Mouse (Mus musculus): ENCODE data around the gene Bckdk. TPM values are rescaled to one million over a fixed set of nuclear protein-coding genes. Genes with fewer than 3 reads are reported as not detected.

Gene Bckdk
- polyA plus RNA-seq, 1 experiment from 2014 or later, result 109 TPM

DNA sequence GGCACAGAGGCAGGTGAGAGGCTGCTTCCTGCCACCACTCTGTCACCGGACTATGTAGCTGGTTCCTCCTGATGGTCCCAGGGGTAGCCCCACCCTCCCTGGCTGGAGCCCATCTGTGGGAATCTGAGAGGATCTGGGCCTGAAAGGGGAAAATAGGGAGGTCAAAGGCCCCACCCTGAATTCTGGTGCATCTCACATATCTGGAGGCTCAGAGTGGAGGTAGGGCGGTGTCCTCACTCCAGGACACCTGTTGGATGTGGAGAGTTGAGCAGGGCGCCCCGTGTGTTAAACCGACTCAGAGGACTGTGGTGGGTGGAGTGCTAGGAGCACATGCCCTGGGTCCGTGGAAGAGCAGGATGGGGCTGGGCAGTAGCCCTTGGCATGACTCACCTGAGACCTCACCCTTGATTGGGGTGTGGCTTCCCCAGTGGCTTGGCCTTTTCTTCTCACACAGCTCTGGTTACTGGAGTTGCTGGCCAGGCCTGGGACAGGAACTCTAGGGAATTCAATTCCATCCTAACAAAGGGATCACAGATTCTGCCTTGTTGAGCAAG, 42.7 kb downstream of the Bckdk start, which contains the start of gene Prss36:
Gene Prss36, minus strand, starts transcription at position 256 of the 554 bp plus-strand sequence.
- Histone ChIP-seq H3K4me1 (ENCODE audit: control insufficient read depth, insufficient read depth, low read length) (no peaks in the 10 kb centered on the region), H3K9ac (ENCODE audit: low read length) (no peak within 1 kb of the TSS), H3K4me3 (ENCODE audit: low read depth, low read length) (no peak within 1 kb of the TSS), H3K9me3 (ENCODE audit: control insufficient read depth, low read length) (no peaks in the 10 kb centered on the region), H3K27me3 (ENCODE audit: control insufficient read depth, insufficient read depth, low read length) (peaks cover 10% of the 10 kb centered on the region), H3K36me3 (ENCODE audit: control insufficient read depth, insufficient read depth, low read length) (no peaks in the 10 kb centered on the region), H3K27ac (ENCODE audit: low read depth, low read length) (no peak within 1 kb of the TSS), H3K4me2 (ENCODE audit: low read depth) (no peak within 1 kb of the TSS)
- no peak for ATAC-seq (ENCODE audit: insufficient read depth, low FRiP score, low TSS enrichment)
- DNase-seq (ENCODE audit: low spot score), result no peak
- 80% methylated on average over 6 of the region's 6 CpGs for WGBS

DNA sequence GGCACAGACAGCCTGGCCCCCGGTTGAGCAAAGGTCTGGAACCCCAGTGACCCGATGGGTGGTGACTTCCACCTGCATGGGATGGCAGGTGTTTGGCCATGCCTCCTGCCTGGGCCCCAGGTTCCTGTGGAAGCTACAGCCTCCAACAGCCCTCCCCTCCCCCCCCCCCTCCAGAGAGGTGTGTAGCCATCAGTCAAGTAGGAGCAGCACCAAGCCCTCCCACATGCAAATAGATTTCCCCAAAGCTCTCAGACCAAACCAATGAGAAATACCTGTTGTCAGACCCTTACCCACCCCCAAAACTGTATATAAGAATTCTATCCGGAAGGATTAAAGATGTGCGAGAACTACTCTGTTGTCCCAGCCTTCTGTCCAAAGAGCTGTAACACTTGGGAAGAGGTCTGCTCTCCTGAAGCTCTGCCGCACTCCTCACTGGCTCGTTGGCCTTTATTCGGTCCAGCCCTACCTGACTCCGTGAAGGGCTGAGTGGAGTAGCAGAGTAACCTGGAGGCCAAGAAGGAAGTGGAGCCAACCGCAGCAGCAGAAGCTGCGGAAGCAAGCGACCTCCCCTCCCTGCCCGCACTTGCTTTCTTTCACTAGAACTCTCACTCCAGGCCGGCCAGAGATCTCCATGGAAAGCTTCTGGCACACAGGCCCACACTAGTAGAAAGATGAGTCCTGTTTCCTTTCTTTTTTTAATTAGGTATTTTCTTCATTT, 49.1 kb downstream of the Bckdk start:
- Histone ChIP-seq H3K4me3 (ENCODE audit: low read depth, low read length) (no peak overlapping the region), H3K4me1 (ENCODE audit: control insufficient read depth, insufficient read depth, low read length) (no peaks in the 10 kb centered on the region), H3K36me3 (ENCODE audit: control insufficient read depth, insufficient read depth, low read length) (no peaks in the 10 kb centered on the region), H3K27me3 (ENCODE audit: control insufficient read depth, insufficient read depth, low read length) (no peaks in the 10 kb centered on the region), H3K4me2 (ENCODE audit: low read depth) (no peak overlapping the region), H3K27ac (ENCODE audit: low read depth, low read length) (no peak overlapping the region), H3K9ac (ENCODE audit: low read length) (no peak overlapping the region), H3K9me3 (ENCODE audit: control insufficient read depth, low read length) (no peaks in the 10 kb centered on the region)
- DNase-seq (ENCODE audit: low spot score), result no peak
- no peak for ATAC-seq (ENCODE audit: insufficient read depth, low FRiP score, low TSS enrichment)
- 43% methylated on average over 13 of the region's 13 CpGs for WGBS

DNA sequence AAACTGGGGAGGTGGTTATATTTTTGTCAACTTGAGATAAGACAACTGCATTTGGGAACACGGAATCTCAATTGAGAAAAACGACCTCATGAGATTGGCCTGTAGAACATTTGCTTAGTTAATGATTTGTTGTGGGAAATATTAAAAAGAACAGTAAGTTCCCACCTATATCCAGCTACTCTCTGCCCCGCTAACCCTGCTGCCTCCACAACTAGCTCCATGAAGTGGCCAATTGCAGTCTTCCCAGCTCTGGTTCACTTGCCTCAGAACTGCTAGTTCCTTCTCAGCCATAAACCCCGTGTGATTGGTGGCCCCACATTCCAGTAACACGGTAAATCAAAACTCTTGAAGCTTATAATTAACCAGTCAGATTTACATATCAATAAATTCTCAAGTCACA, 55.5 kb downstream of the Bckdk start:
- 73% methylated on average over 5 of the region's 5 CpGs for WGBS
- Histone ChIP-seq H3K9me3 (ENCODE audit: control insufficient read depth, low read length) (no peaks in the 10 kb centered on the region), H3K4me1 (ENCODE audit: control insufficient read depth, insufficient read depth, low read length) (no peaks in the 10 kb centered on the region), H3K4me3 (ENCODE audit: low read depth, low read length) (no peak overlapping the region), H3K4me2 (ENCODE audit: low read depth) (no peak overlapping the region), H3K27me3 (ENCODE audit: control insufficient read depth, insufficient read depth, low read length) (no peaks in the 10 kb centered on the region), H3K36me3 (ENCODE audit: control insufficient read depth, insufficient read depth, low read length) (no peaks in the 10 kb centered on the region), H3K9ac (ENCODE audit: low read length) (no peak overlapping the region), H3K27ac (ENCODE audit: low read depth, low read length) (no peak overlapping the region)
- no peak for DNase-seq (ENCODE audit: low spot score)
- no peak for ATAC-seq (ENCODE audit: insufficient read depth, low FRiP score, low TSS enrichment)

Other genes starting within 250 kb of the Bckdk start
- 54.5 and 55.5 TPM in 2 replicates for gene Bcl7c, start 195.1 kb upstream of the Bckdk start, polyA plus RNA-seq (2014; fragmentation: Nextera tagmentation; extraction: Ambion mirVana)
- 6.0 and 8.8 TPM in 2 replicates for gene Ctf1, start 191.3 kb upstream of the Bckdk start, polyA plus RNA-seq (2014; fragmentation: Nextera tagmentation; extraction: Ambion mirVana)
- gene Ctf2, start 171.9 kb upstream of the Bckdk start, polyA plus RNA-seq (2014; fragmentation: Nextera tagmentation; extraction: Ambion mirVana), result 0.18 TPM in 1 of 2 replicates, not detected in the other
- gene Fbxl19, start 159.5 kb upstream of the Bckdk start, polyA plus RNA-seq (2014; fragmentation: Nextera tagmentation; extraction: Ambion mirVana), result 6.7 and 7.7 TPM in 2 replicates
- 5.5 and 6.5 TPM in 2 replicates for gene Orai3, start 134.3 kb upstream of the Bckdk start, polyA plus RNA-seq (2014; fragmentation: Nextera tagmentation; extraction: Ambion mirVana)
- gene Setd1a, start 127.4 kb upstream of the Bckdk start, polyA plus RNA-seq (2014; fragmentation: Nextera tagmentation; extraction: Ambion mirVana), result 27.2 and 28.5 TPM in 2 replicates
- gene Gm49388, start 118.5 kb upstream of the Bckdk start, polyA plus RNA-seq (2014; fragmentation: Nextera tagmentation; extraction: Ambion mirVana), result not detected in 2 replicates
- 7.1 and 8.3 TPM in 2 replicates for gene Hsd3b7, start 103.5 kb upstream of the Bckdk start, polyA plus RNA-seq (2014; fragmentation: Nextera tagmentation; extraction: Ambion mirVana)
- 10.4 and 10.7 TPM in 2 replicates for gene Stx4a, start 79.8 kb upstream of the Bckdk start, polyA plus RNA-seq (2014; fragmentation: Nextera tagmentation; extraction: Ambion mirVana)
- 7.8 and 8.1 TPM in 2 replicates for gene Stx1b, start 79.5 kb upstream of the Bckdk start, polyA plus RNA-seq (2014; fragmentation: Nextera tagmentation; extraction: Ambion mirVana)
- 19.8 and 21.9 TPM in 2 replicates for gene Zfp646, start 27.9 kb upstream of the Bckdk start, polyA plus RNA-seq (2014; fragmentation: Nextera tagmentation; extraction: Ambion mirVana)
- gene Zfp668, start 27.3 kb upstream of the Bckdk start, polyA plus RNA-seq (2014; fragmentation: Nextera tagmentation; extraction: Ambion mirVana), result 26.6 and 30.6 TPM in 2 replicates
- gene Prss53, start 13.1 kb upstream of the Bckdk start, polyA plus RNA-seq (2014; fragmentation: Nextera tagmentation; extraction: Ambion mirVana), result 0.46 and 0.61 TPM in 2 replicates
- gene Gm21974, start 8.6 kb upstream of the Bckdk start, polyA plus RNA-seq (2014; fragmentation: Nextera tagmentation; extraction: Ambion mirVana), result not detected in 2 replicates
- 53.9 and 59.6 TPM in 2 replicates for gene Vkorc1, start 8.5 kb upstream of the Bckdk start, polyA plus RNA-seq (2014; fragmentation: Nextera tagmentation; extraction: Ambion mirVana)
- gene Kat8, start 8.4 kb downstream of the Bckdk start, polyA plus RNA-seq (2014; fragmentation: Nextera tagmentation; extraction: Ambion mirVana), result 52.3 and 56.6 TPM in 2 replicates
- 1.6 and 2.0 TPM in 2 replicates for gene Prss8, start 26.0 kb downstream of the Bckdk start, polyA plus RNA-seq (2014; fragmentation: Nextera tagmentation; extraction: Ambion mirVana)
- gene Prss36, start 42.6 kb downstream of the Bckdk start, polyA plus RNA-seq (2014; fragmentation: Nextera tagmentation; extraction: Ambion mirVana), result 11.6 and 11.7 TPM in 2 replicates
- gene Fus, start 63.4 kb downstream of the Bckdk start, polyA plus RNA-seq (2014; fragmentation: Nextera tagmentation; extraction: Ambion mirVana), result 48.1 and 51.6 TPM in 2 replicates
- gene Pycard, start 89.8 kb downstream of the Bckdk start, polyA plus RNA-seq (2014; fragmentation: Nextera tagmentation; extraction: Ambion mirVana), result 6.3 and 8.6 TPM in 2 replicates
- not detected in 2 replicates for gene Trim72, start 99.9 kb downstream of the Bckdk start, polyA plus RNA-seq (2014; fragmentation: Nextera tagmentation; extraction: Ambion mirVana)
- 0.37 and 0.64 TPM in 2 replicates for gene Itgam, start 158.6 kb downstream of the Bckdk start, polyA plus RNA-seq (2014; fragmentation: Nextera tagmentation; extraction: Ambion mirVana)
- not detected in 2 replicates for gene Gm49368, start 158.6 kb downstream of the Bckdk start, polyA plus RNA-seq (2014; fragmentation: Nextera tagmentation; extraction: Ambion mirVana)
- not detected in 2 replicates for gene Itgax, start 225.5 kb downstream of the Bckdk start, polyA plus RNA-seq (2014; fragmentation: Nextera tagmentation; extraction: Ambion mirVana)

Data from neural tube, embryonic 11.5 days (tissue).